Mouse (Mus musculus) MEL (cell line): Measurements from ENCODE around the gene Klhl33. TPM values are rescaled to one million over a fixed set of nuclear protein-coding genes. Genes with fewer than 3 reads are reported as not detected.

Experiments
- DNase-seq: peaks from one replicate; pipeline ENCODE4 v3.0.0; 2011; ENCODE audit warnings: low read depth, low spot score
- H3K27ac ChIP-seq: 2 replicates; pipeline ENCODE4 v1.5.1; 2012; ENCODE audit warnings: low read depth, mild to moderate bottlenecking, control low read depth, low read length, moderate library complexity; ENCODE audit not compliant: control insufficient read depth
- H3K27me3 ChIP-seq, 2 experiments: fragments of 150-350 bp in 1 of 2; sonication (generic) in 1 of 2; 2 replicates each; pipeline ENCODE4 v1.6.1; 2012; ENCODE audit warnings: low read length in 2 of 2, mild to moderate bottlenecking in 2 of 2, improper control_type of control experiment in 1 of 2, moderate library complexity in 1 of 2; ENCODE audit not compliant: insufficient read depth in 2 of 2, control insufficient read depth in 1 of 2
- H3K36me3 ChIP-seq, 2 experiments: 2 replicates each; pipeline ENCODE4 v1.6.1; 2012 to 2014; ENCODE audit warnings: low read length in 2 of 2, improper control_type of control experiment in 1 of 2, inconsistent platforms in 1 of 2, mild to moderate bottlenecking in 1 of 2; ENCODE audit not compliant: insufficient read depth in 2 of 2, control insufficient read depth in 1 of 2
- H3K4me1 ChIP-seq, 2 experiments: fragments of 150-350 bp in 1 of 2; sonication (generic) in 1 of 2; 2 replicates each; pipeline ENCODE4 v1.6.1; 2012; ENCODE audit warnings: low read length in 2 of 2, improper control_type of control experiment in 1 of 2, mild to moderate bottlenecking in 1 of 2; ENCODE audit not compliant: insufficient read depth in 2 of 2, control insufficient read depth in 1 of 2
- H3K4me3 ChIP-seq, 2 experiments: fragments of 150-350 bp in 1 of 2; sonication (generic) in 1 of 2; 2 replicates each; pipeline ENCODE4 v1.5.1; 2012; ENCODE audit warnings: low read depth in 2 of 2, low read length in 2 of 2, mild to moderate bottlenecking in 2 of 2, moderate library complexity in 2 of 2, control low read depth in 1 of 2, improper control_type of control experiment in 1 of 2; ENCODE audit not compliant: control insufficient read depth in 1 of 2, insufficient read depth in 1 of 2
- H3K79me2 ChIP-seq: 2 replicates; pipeline ENCODE4 v1.6.1; 2012; ENCODE audit warnings: mild to moderate bottlenecking, low read length, moderate library complexity; ENCODE audit not compliant: control insufficient read depth, poor library complexity, insufficient read depth
- H3K9ac ChIP-seq: 2 replicates; pipeline ENCODE4 v1.6.1; 2012; ENCODE audit warnings: low read depth, mild to moderate bottlenecking, control low read depth, low read length, moderate library complexity; ENCODE audit not compliant: control insufficient read depth, poor library complexity, severe bottlenecking
- H3K9me3 ChIP-seq: fragments of 150-350 bp; sonication (generic); replicated peaks from 2 replicates; pipeline ENCODE4 v1.6.1; 2012; ENCODE audit warnings: mild to moderate bottlenecking, low read length, improper control_type of control experiment, moderate library complexity; ENCODE audit not compliant: insufficient read depth
- BHLHE40 ChIP-seq: IDR thresholded peaks from 2 replicates; pipeline ENCODE4 v1.6.1; 2012; ENCODE audit warnings: low read depth, mild to moderate bottlenecking, inconsistent platforms, low read length, improper control_type of control experiment, borderline replicate concordance
- CTCF ChIP-seq, 3 experiments: IDR thresholded peaks in 2 of 3; conservative IDR thresholded peaks in 1 of 3; 2 replicates each; pipeline ENCODE4 v1.5.1; 2011 to 2012; ENCODE audit warnings: low read length in 3 of 3, low read depth in 2 of 3, mild to moderate bottlenecking in 2 of 3, improper control_type of control experiment in 1 of 3, inconsistent platforms in 1 of 3, mixed read lengths in 1 of 3, moderate library complexity in 1 of 3; ENCODE audit not compliant: control insufficient read depth in 1 of 3, insufficient read depth in 1 of 3, poor library complexity in 1 of 3, severe bottlenecking in 1 of 3
- E2F4 ChIP-seq: IDR thresholded peaks from 2 replicates; pipeline ENCODE4 v1.6.1; 2011; ENCODE audit warnings: low read depth, low read length, improper control_type of control experiment, borderline replicate concordance
- GABPA ChIP-seq: IDR thresholded peaks from 2 replicates; pipeline ENCODE4 v1.6.1; 2012; ENCODE audit warnings: low read depth, mild to moderate bottlenecking, inconsistent platforms, low read length, improper control_type of control experiment, moderate library complexity
- GATA1 ChIP-seq: IDR thresholded peaks from 2 replicates; pipeline ENCODE4 v1.6.1; 2011; ENCODE audit warnings: low read depth, low read length, improper control_type of control experiment
- RAD21 ChIP-seq: IDR thresholded peaks from 2 replicates; pipeline ENCODE4 v1.6.1; 2011; ENCODE audit warnings: mild to moderate bottlenecking, low read depth, low read length, improper control_type of control experiment
- TBP ChIP-seq: IDR thresholded peaks from 2 replicates; pipeline ENCODE4 v1.8.0; 2011; ENCODE audit warnings: low read depth, low read length, improper control_type of control experiment
- UBTF ChIP-seq: IDR thresholded peaks from 2 replicates; pipeline ENCODE4 v1.6.1; 2012; ENCODE audit warnings: low read depth, mild to moderate bottlenecking, inconsistent platforms, low read length, improper control_type of control experiment, moderate library complexity, borderline replicate concordance; ENCODE audit not compliant: insufficient read depth
- ZKSCAN1 ChIP-seq: IDR thresholded peaks from 2 replicates; pipeline ENCODE4 v1.6.1; 2012; ENCODE audit warnings: low read depth, mild to moderate bottlenecking, inconsistent platforms, low read length, improper control_type of control experiment, moderate library complexity
- ZMIZ1 ChIP-seq: IDR thresholded peaks from 2 replicates; pipeline ENCODE4 v1.6.1; 2012; ENCODE audit warnings: low read depth, mild to moderate bottlenecking, inconsistent platforms, low read length, improper control_type of control experiment, moderate library complexity
- polyA plus RNA-seq, 2 experiments: library from polyadenylated mRNA; stranded (reverse) in 1 of 2; unstranded in 1 of 2; fragments of >175 nt in 1 of 2; fragments of >200 nt in 1 of 2; gene quantifications; 2 replicates each; pipeline versions ENCODE4 v1.2.1 to v1.2.4; 2012; ENCODE audit warnings: low replicate concordance in 2 of 2, low read depth in 1 of 2; ENCODE audit not compliant: insufficient read length in 2 of 2, insufficient read depth in 1 of 2, missing spikeins in 1 of 2
- total RNA-seq: library from RNA; depleted of rRNA; stranded (reverse); fragments of 300-350 nt; gene quantifications from 2 replicates; pipeline ENCODE4 v1.2.3, GENCODE M21; 2012

Klhl33 gene
- total and polyA plus RNA-seq, 3 experiments: 0.01 TPM; not detected in 2

GRCm38 (mm10) chr14:50938940-50939339 is 41.6 kb upstream of the Klhl33 start (continued):
- no peak for TF ChIP-seq RAD21
- peak; percentile 54; the same call in 1 of the 2 replicates for TF ChIP-seq TBP

- no peak for TF ChIP-seq UBTF
- no peak for TF ChIP-seq BHLHE40
- 0 out of 2 replicates have a peak, but pooled peaks have one; percentile 0 for TF ChIP-seq ZMIZ1
- Histone ChIP-seq H3K79me2 (peaks cover 2% of the 10 kb centered on the region; the same call in 1 of the 2 replicates), H3K4me1 (peaks cover 0 to 11% of the 10 kb centered on the region in 2 experiments; a peak in 3 of 4 replicates), H3K27ac (no peak overlapping the region), H3K36me3 (peaks cover 0 to 12% of the 10 kb centered on the region in 2 experiments; a peak in 2 of 4 replicates), H3K4me3 (peak overlapping the region; percentile 26 to 68; a peak in 3 of 4 replicates), H3K27me3 (no peaks in the 10 kb centered on the region), H3K9me3 (no peaks in the 10 kb centered on the region), H3K9ac (peak overlapping the region; percentile 55)
- peak; percentile 5 for DNase-seq
Observed at GRCm38 (mm10) chr14:50938119-50938908, 41.0 kb upstream of the Klhl33 start.

- Histone ChIP-seq H3K9me3 (no peaks in the 10 kb centered on the region), H3K9ac (no peak overlapping the region), H3K4me3 (no peak overlapping the region), H3K36me3 (peaks cover 0 to 16% of the 10 kb centered on the region in 2 experiments; a peak in 2 of 4 replicates), H3K27me3 (no peaks in the 10 kb centered on the region), H3K79me2 (peaks cover 2% of the 10 kb centered on the region; the same call in 1 of the 2 replicates), H3K27ac (no peak overlapping the region), H3K4me1 (peaks cover 0 to 15% of the 10 kb centered on the region in 2 experiments; a peak in 3 of 4 replicates)
- TF ChIP-seq GABPA (no peak), E2F4 (no peak), CTCF (IDR thresholded peaks at IDR 0.05 in 2 of 3, conservative IDR thresholded peaks at IDR 0.05 in 1 of 3; ENCODE audit: control insufficient read depth in 1 of 3, insufficient read depth in 1 of 3, low read depth in 2 of 3, low read length in 3 of 3, poor library complexity in 1 of 3, severe bottlenecking in 1 of 3) (no peak), ZKSCAN1 (no peak), ZMIZ1 (no peak), GATA1 (no peak)
- peak; percentile 1 for DNase-seq
Observed at GRCm38 (mm10) chr14:50936649-50937048, 39.3 kb upstream of the Klhl33 start.
